Mouse (Mus musculus) frontal cortex, postnatal 14 days (tissue): Measurements from ENCODE around the gene E030018B13Rik.
A peak's percentile ranks its signal among the peaks of the same experiment; 100 is the strongest.

ENCODE experiments used
- DNase-seq, 2 experiments: peaks; one replicate each; pipeline ENCODE4 v3.0.0; 2022; ENCODE audit warnings: low spot score in 2 of 2

E030018B13Rik gene

GRCm38 (mm10) chr7:63917693-63918092 lies 1.0 kb downstream of the E030018B13Rik start:
- peak in 1 of 2 experiments; percentile 53 for DNase-seq

GRCm38 (mm10) chr7:63918771-63919768 lies 2.4 kb downstream of the E030018B13Rik start:
- DNase-seq = no peak

GRCm38 (mm10) chr7:63921909-63922562 lies 5.4 kb downstream of the E030018B13Rik start:
- no peak for DNase-seq

- no peak for DNase-seq
Measured at GRCm38 (mm10) chr7:63922571-63922970, 5.9 kb downstream of the E030018B13Rik start.

GRCm38 (mm10) chr7:63922975-63923374 lies 6.3 kb downstream of the E030018B13Rik start:
- no peak for DNase-seq

- DNase-seq = no peak
Measured at GRCm38 (mm10) chr7:63924151-63924550, 7.5 kb downstream of the E030018B13Rik start.

GRCm38 (mm10) chr7:63924747-63925412 lies 8.2 kb downstream of the E030018B13Rik start:
- peak; percentile 55 to 60 for DNase-seq

GRCm38 (mm10) chr7:63925413-63926360 lies 9.0 kb downstream of the E030018B13Rik start:
- DNase-seq = peak; percentile 37 to 59

GRCm38 (mm10) chr7:63926492-63926891 lies 9.8 kb downstream of the E030018B13Rik start:
- DNase-seq = no peak

GRCm38 (mm10) chr7:63927121-63927520 lies 10.5 kb downstream of the E030018B13Rik start:
- DNase-seq = no peak

- DNase-seq = no peak
Measured at GRCm38 (mm10) chr7:63929080-63929479, 12.4 kb downstream of the E030018B13Rik start.

GRCm38 (mm10) chr7:63930132-63930531 lies 13.5 kb downstream of the E030018B13Rik start:
- no peak for DNase-seq

GRCm38 (mm10) chr7:63930766-63931165 lies 14.1 kb downstream of the E030018B13Rik start:
- DNase-seq = no peak

GRCm38 (mm10) chr7:63932461-63932860 lies 15.8 kb downstream of the E030018B13Rik start:
- DNase-seq = no peak

GRCm38 (mm10) chr7:63933905-63934304 lies 17.2 kb downstream of the E030018B13Rik start:
- DNase-seq = no peak

GRCm38 (mm10) chr7:63934530-63934929 lies 17.9 kb downstream of the E030018B13Rik start:
- DNase-seq = no peak

- DNase-seq = no peak
Measured at GRCm38 (mm10) chr7:63935809-63936187, 19.1 kb downstream of the E030018B13Rik start.

- peak; percentile 66 to 68 for DNase-seq
Measured at GRCm38 (mm10) chr7:63936188-63936985, 19.7 kb downstream of the E030018B13Rik start.

GRCm38 (mm10) chr7:63936986-63937235 lies 20.3 kb downstream of the E030018B13Rik start:
- no peak for DNase-seq
